Mouse (Mus musculus): Measurements from ENCODE around the gene Slc25a47. TPM values are rescaled to one million over a fixed set of nuclear protein-coding genes. Genes with fewer than 3 reads are reported as not detected.

Slc25a47 gene
- total RNA-seq, 2 experiments from 2014 or later = 10.2 to 11.5 TPM

DNA sequence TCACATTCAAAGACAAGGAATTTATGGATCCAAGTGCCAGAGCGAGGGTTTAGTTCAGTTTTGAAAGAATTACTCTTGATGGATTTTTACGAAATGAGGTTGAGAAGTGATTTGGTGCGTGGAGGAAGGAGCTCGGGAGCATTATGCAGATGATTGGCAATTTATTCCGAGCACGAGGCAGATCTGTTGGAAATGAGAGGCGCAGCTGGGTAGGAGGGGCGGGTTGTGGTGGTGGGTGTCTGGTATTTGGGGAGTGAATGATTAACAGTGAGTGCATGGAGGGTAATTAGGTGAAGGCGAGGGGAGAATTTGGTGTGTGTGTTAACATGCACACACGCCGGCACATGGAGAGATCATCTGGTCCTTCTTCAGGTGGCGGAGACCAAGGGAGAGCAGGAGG, 70.6 kb downstream of the Slc25a47 start:
- DNase-seq (ENCODE audit: low spot score in 2 of 2) = no peak

Small RNA genes within 50 kb of the gene (microRNA-seq; reads per million reads assigned to microRNA genes)
- gene Mir345 = 94.3 to 113 reads per million in 2 experiments

Other genes starting within 250 kb of the Slc25a47 start
- 1 to 10 TPM; 1.2 to 1.5 TPM for gene Degs2, start 133.7 kb upstream of the Slc25a47 start, total RNA-seq (2021)
- 10 to 100 TPM; 45.2 to 53.7 TPM for gene Yy1, start 43.1 kb upstream of the Slc25a47 start, total RNA-seq (2021)
- 10 to 100 TPM; 17.2 to 20.1 TPM for gene Slc25a29, start 163 bp upstream of the Slc25a47 start, total RNA-seq (2021)
- 10 to 100 TPM in 1 of 2 experiments, 1 to 10 TPM in 1; 6.3 to 10.1 TPM for gene Wdr25, start 57.6 kb downstream of the Slc25a47 start, total RNA-seq (2021)
- 10 to 100 TPM; 83.7 to 85.6 TPM for gene Wars, start 58.1 kb downstream of the Slc25a47 start, total RNA-seq (2021)
- 100 to 1,000 TPM; 157 to 159 TPM for gene Begain, start 232.2 kb downstream of the Slc25a47 start, total RNA-seq (2021)

Data from layer of hippocampus, postnatal 14 days (tissue).